Mouse (Mus musculus) forebrain, embryonic 10.5 days (tissue): ENCODE data around the gene A930018P22Rik. TPM values are rescaled to one million over a fixed set of nuclear protein-coding genes. Genes with fewer than 3 reads are reported as not detected.
A peak's percentile ranks its signal among the peaks of the same experiment; 100 is the strongest.
"Not testable (repeated sequence)": the region's sequence is repeated elsewhere in the genome, so short reads cannot be mapped to it uniquely, and the experiment has no call there.

ENCODE experiments used
- DNase-seq: peaks from one replicate; pipeline ENCODE4 v3.0.0-alpha.2; 2017; ENCODE audit warnings: low spot score; ENCODE audit errors: extremely low spot score
- H3K27ac ChIP-seq: fragments of 300-500 bp; sonication (generic); 2 replicates; pipeline ENCODE4 v1.5.1; 2016; ENCODE audit warnings: mild to moderate bottlenecking
- H3K27me3 ChIP-seq: fragments of 300-500 bp; sonication (generic); 2 replicates; pipeline ENCODE4 v1.6.1; 2016; ENCODE audit warnings: mild to moderate bottlenecking; ENCODE audit not compliant: poor library complexity, severe bottlenecking
- H3K36me3 ChIP-seq: fragments of 300-500 bp; sonication (generic); replicated peaks from 2 replicates; pipeline ENCODE4 v1.6.1; 2016; ENCODE audit warnings: mild to moderate bottlenecking, moderate library complexity
- H3K4me1 ChIP-seq: fragments of 300-500 bp; sonication (generic); 2 replicates; pipeline ENCODE4 v1.6.1; 2016
- H3K4me3 ChIP-seq: fragments of 300-500 bp; sonication (generic); 2 replicates; pipeline ENCODE4 v1.5.1; 2016; ENCODE audit warnings: mild to moderate bottlenecking, moderate library complexity
- H3K9me3 ChIP-seq: fragments of 300-500 bp; sonication (generic); 2 replicates; pipeline ENCODE4 v1.6.1; 2016; ENCODE audit warnings: mild to moderate bottlenecking, moderate library complexity
- WGBS: fragments of 180-500 bp; shearing (Covaris S2); methylation state at CpG from one replicate; pipeline ENCODE4 v1.1.7; 2016; 5-methylcytosine and 5-hydroxymethylcytosine counted together
- polyA plus RNA-seq: library from polyadenylated mRNA; unstranded; fragments of >200 nt; fragmentation: Nextera tagmentation; extraction: Ambion mirVana; gene quantifications from 2 replicates; pipeline ENCODE4 v1.2.1, GENCODE M21; 2016

Gene A930018P22Rik
- polyA plus RNA-seq, 1 experiment from 2014 or later = not detected

- H3K27ac ChIP-seq = peak overlapping the region; percentile 63; the same call in 1 of the 2 replicates
- H3K9me3 ChIP-seq = no peaks in the 10 kb centered on the region
- H3K27me3 ChIP-seq = no peaks in the 10 kb centered on the region
- H3K36me3 ChIP-seq = no peaks in the 10 kb centered on the region
- WGBS = 95% methylated on average over 2 of the region's 2 CpGs
- DNase-seq = no peak
- peaks cover 37% of the 10 kb centered on the region for H3K4me1 ChIP-seq
- H3K4me3 ChIP-seq = no peak overlapping the region
These were observed 23.4 kb upstream of the A930018P22Rik start for GRCm38 (mm10) chr2:104099231-104099585.

- Histone ChIP-seq H3K4me3 (no peak overlapping the region), H3K36me3 (no peaks in the 10 kb centered on the region), H3K4me1 (peaks cover 37% of the 10 kb centered on the region), H3K27ac (no peak overlapping the region), H3K27me3 (no peaks in the 10 kb centered on the region), H3K9me3 (no peaks in the 10 kb centered on the region)
- WGBS = 48% methylated on average over 1 of the region's 1 CpGs
- no peak for DNase-seq
These were observed 22.6 kb upstream of the A930018P22Rik start for GRCm38 (mm10) chr2:104099946-104100345.

- no peak overlapping the region for H3K27ac ChIP-seq
- no peaks in the 10 kb centered on the region for H3K36me3 ChIP-seq
- no peaks in the 10 kb centered on the region for H3K27me3 ChIP-seq
- no peak for DNase-seq
- no peaks in the 10 kb centered on the region for H3K9me3 ChIP-seq
- peaks cover 7% of the 10 kb centered on the region; the same call in 1 of the 2 replicates for H3K4me1 ChIP-seq
- no peak overlapping the region for H3K4me3 ChIP-seq
- 91% methylated on average over 6 of the region's 6 CpGs for WGBS
These were observed 17.8 kb upstream of the A930018P22Rik start for GRCm38 (mm10) chr2:104104800-104105199.

GRCm38 (mm10) chr2:104109021-104109420 lies 13.5 kb upstream of the A930018P22Rik start:
- not testable (repeated sequence) for DNase-seq, H3K36me3 ChIP-seq, H3K27me3 ChIP-seq, H3K27ac ChIP-seq, H3K9me3 ChIP-seq, H3K4me3 ChIP-seq, H3K4me1 ChIP-seq
- WGBS = 97% methylated on average over 2 of the region's 2 CpGs

GRCm38 (mm10) chr2:104109528-104109927 lies 13.0 kb upstream of the A930018P22Rik start:
- Histone ChIP-seq H3K4me1 (0 out of 2 replicates have a peak, but pooled peaks cover 7% of the 10 kb centered on the region), H3K4me3 (no peak overlapping the region), H3K27ac (no peak overlapping the region), H3K9me3 (no peaks in the 10 kb centered on the region), H3K27me3 (no peaks in the 10 kb centered on the region), H3K36me3 (peaks cover 6% of the 10 kb centered on the region; the same call in 1 of the 2 replicates)
- DNase-seq = no peak
- 75% methylated on average over 2 of the region's 2 CpGs for WGBS

GRCm38 (mm10) chr2:104110031-104110430 lies 12.5 kb upstream of the A930018P22Rik start:
- no peaks in the 10 kb centered on the region for H3K27me3 ChIP-seq
- H3K9me3 ChIP-seq = no peaks in the 10 kb centered on the region
- DNase-seq = no peak
- H3K4me3 ChIP-seq = no peak overlapping the region
- peaks cover 6% of the 10 kb centered on the region; the same call in 1 of the 2 replicates for H3K36me3 ChIP-seq
- 94% methylated on average over 4 of the region's 4 CpGs for WGBS
- H3K27ac ChIP-seq = no peak overlapping the region
- 0 out of 2 replicates have a peak, but pooled peaks cover 7% of the 10 kb centered on the region for H3K4me1 ChIP-seq

- not testable (repeated sequence) for DNase-seq, H3K9me3 ChIP-seq, H3K27ac ChIP-seq, H3K4me3 ChIP-seq, H3K4me1 ChIP-seq, H3K36me3 ChIP-seq, H3K27me3 ChIP-seq
- WGBS = no CpG with 5 or more reads among the region's 1 CpGs
These were observed 11.3 kb upstream of the A930018P22Rik start for GRCm38 (mm10) chr2:104111170-104111797.

- H3K27ac ChIP-seq, H3K9me3 ChIP-seq, H3K27me3 ChIP-seq, H3K4me3 ChIP-seq, H3K36me3 ChIP-seq, H3K4me1 ChIP-seq, DNase-seq: not testable (repeated sequence)
These were observed 9.0 kb upstream of the A930018P22Rik start for GRCm38 (mm10) chr2:104113563-104113962.

- Histone ChIP-seq H3K27ac (no peak overlapping the region), H3K9me3 (no peaks in the 10 kb centered on the region), H3K4me3 (no peak overlapping the region), H3K36me3 (peaks cover 6% of the 10 kb centered on the region; the same call in 1 of the 2 replicates), H3K27me3 (peaks cover 5% of the 10 kb centered on the region; the same call in 1 of the 2 replicates), H3K4me1 (peaks cover 10% of the 10 kb centered on the region; the same call in 1 of the 2 replicates)
- no peak for DNase-seq
- WGBS = 82% methylated on average over 3 of the region's 3 CpGs
These were observed 7.7 kb upstream of the A930018P22Rik start for GRCm38 (mm10) chr2:104114898-104115297.

GRCm38 (mm10) chr2:104117173-104117572 lies 5.4 kb upstream of the A930018P22Rik start:
- H3K4me1 ChIP-seq = peaks cover 15% of the 10 kb centered on the region
- H3K27me3 ChIP-seq = peaks cover 24% of the 10 kb centered on the region
- not testable (repeated sequence) for H3K9me3 ChIP-seq, H3K36me3 ChIP-seq, H3K27ac ChIP-seq, H3K4me3 ChIP-seq, DNase-seq

- DNase-seq = no peak
- Histone ChIP-seq H3K4me3 (no peak overlapping the region), H3K36me3 (peaks cover under 1% of the 10 kb centered on the region; the same call in 1 of the 2 replicates), H3K27ac (no peak overlapping the region), H3K27me3 (peaks cover 34% of the 10 kb centered on the region), H3K4me1 (peaks cover 32% of the 10 kb centered on the region), H3K9me3 (no peaks in the 10 kb centered on the region)
- 94% methylated on average over 1 of the region's 1 CpGs for whole genome bisulfite sequencing
These were observed 3.5 kb upstream of the A930018P22Rik start for GRCm38 (mm10) chr2:104119097-104119496.

GRCm38 (mm10) chr2:104120312-104120711 lies 2.3 kb upstream of the A930018P22Rik start:
- Histone ChIP-seq H3K9me3 (no peaks in the 10 kb centered on the region), H3K27ac (no peak overlapping the region), H3K4me1 (peaks cover 32% of the 10 kb centered on the region), H3K4me3 (no peak overlapping the region), H3K36me3 (no peaks in the 10 kb centered on the region), H3K27me3 (peaks cover 46% of the 10 kb centered on the region)
- 57% methylated on average over 6 of the region's 6 CpGs for WGBS
- DNase-seq = no peak

GRCm38 (mm10) chr2:104121681-104122504 lies 676 bp upstream of the A930018P22Rik start:
- DNase-seq = no peak
- Histone ChIP-seq H3K4me1 (peaks cover 32% of the 10 kb centered on the region), H3K27ac (peak overlapping the region; percentile 87), H3K4me3 (peak overlapping the region; percentile 77), H3K27me3 (peaks cover 59% of the 10 kb centered on the region), H3K9me3 (no peaks in the 10 kb centered on the region), H3K36me3 (no peaks in the 10 kb centered on the region)
- WGBS = 76% methylated on average over 8 of the region's 8 CpGs
